8 mouse cellular contexts compared by ENCODE assay signal in genomic region chr15:78988499-78988971, GRCm38 (mm10). TPM values are rescaled to one million over a fixed set of nuclear protein-coding genes. Genes with fewer than 3 reads are reported as not detected.
A peak's percentile ranks its signal among the peaks of the same experiment; 100 is the strongest.
DNase-seq lines count a peak whose midpoint lies in the region; ATAC-seq lines count a peak whose summit lies in the region.

No protein-coding gene starts in this region.

- no peak overlapping the region for H3K4me3 ChIP-seq in embryonic facial prominence, embryonic 13.5 days
- no peak overlapping the region for H3K4me3 ChIP-seq in embryonic facial prominence, embryonic 10.5 days

- 61% methylated on average over 14 of the region's 14 CpGs for WGBS in embryonic facial prominence, embryonic 13.5 days
- WGBS in embryonic facial prominence, embryonic 10.5 days: 87% methylated on average over 14 of the region's 14 CpGs

- no peak overlapping the region for H3K4me2 ChIP-seq in embryonic facial prominence, embryonic 13.5 days

- H3K9ac ChIP-seq in embryonic facial prominence, embryonic 13.5 days: 0 out of 2 replicates have a peak overlapping the region, but pooled peaks have one; percentile 46

- peaks cover 52% of the 10 kb centered on the region for H3K4me1 ChIP-seq in embryonic facial prominence, embryonic 13.5 days
- peaks cover 47% of the 10 kb centered on the region for H3K4me1 ChIP-seq in embryonic facial prominence, embryonic 10.5 days

- intact Hi-C loops in gastrocnemius, postnatal 14 days (cut with DNase I; ENCODE audit: low total_unique reads): no loop called here
- intact Hi-C loops in left cerebral cortex, postnatal 10 days (cut with DNase I): no loop called here

- no peaks in the 10 kb centered on the region for H3K27me3 ChIP-seq in embryonic facial prominence, embryonic 13.5 days
- no peaks in the 10 kb centered on the region for H3K27me3 ChIP-seq in embryonic facial prominence, embryonic 10.5 days (replicated peaks; ENCODE audit: low read depth, poor library complexity, severe bottlenecking)

- H3K27ac ChIP-seq in embryonic facial prominence, embryonic 13.5 days: peak overlapping the region; percentile 51
- H3K27ac ChIP-seq in embryonic facial prominence, embryonic 10.5 days (replicated peaks): no peak overlapping the region

- H3K9me3 ChIP-seq in embryonic facial prominence, embryonic 13.5 days: no peaks in the 10 kb centered on the region
- H3K9me3 ChIP-seq in embryonic facial prominence, embryonic 10.5 days: no peaks in the 10 kb centered on the region

- ATAC-seq in embryonic facial prominence, embryonic 13.5 days (ENCODE audit: insufficient number of reproducible peaks, insufficient read depth, low FRiP score, low TSS enrichment, low read depth): no peak
- ATAC-seq in monocyte, adult 5-6 weeks (replicated peaks; ENCODE audit: insufficient number of reproducible peaks, low FRiP score, low TSS enrichment, poor library complexity, severe bottlenecking): no peak

- DNase-seq in embryonic facial prominence, embryonic 10.5 days (ENCODE audit: low spot score): no peak
- DNase-seq in cerebellum, adult 18-20 months: peak; percentile 97 to 99
- DNase-seq in gastrocnemius, postnatal 14 days: peak; percentile 60
- DNase-seq in kidney, adult 18-20 months: peak; percentile 59
- peak; percentile 86 to 88 for DNase-seq in left cerebral cortex, postnatal 10 days (ENCODE audit: extremely low spot score in 1 of 2, low spot score in 2 of 2)
- peak; percentile 95 for DNase-seq in retina, postnatal 1 day

- peaks cover 64% of the 10 kb centered on the region for H3K36me3 ChIP-seq in embryonic facial prominence, embryonic 13.5 days
- peaks cover 74% of the 10 kb centered on the region for H3K36me3 ChIP-seq in embryonic facial prominence, embryonic 10.5 days (replicated peaks)

RNA-seq across cellular contexts. Expression of gene H1f0, which starts 39.7 kb away (rescaled TPM):
- polyA plus RNA-seq in embryonic facial prominence, embryonic 13.5 days (2015; fragmentation: Nextera tagmentation; extraction: Ambion mirVana): 533 and 546 TPM in 2 replicates
- 371 and 392 TPM in 2 replicates for polyA plus RNA-seq in embryonic facial prominence, embryonic 10.5 days (2016; fragmentation: Nextera tagmentation; extraction: Ambion mirVana)
- 100 to 1,000 TPM; 129 to 164 TPM for total RNA-seq in gastrocnemius, postnatal 14 days (2021)
- total RNA-seq in left cerebral cortex, postnatal 10 days (2021): 10 to 100 TPM; 73.4 to 81.3 TPM
- total RNA-seq in monocyte, adult 5-6 weeks (2017): 27.7 to 41.5 TPM (median 37.9 TPM) in 3 replicates

RNA-seq across cellular contexts. Expression of gene Triobp, which starts 41.0 kb away (rescaled TPM):
- 37.8 and 38.7 TPM in 2 replicates for polyA plus RNA-seq in embryonic facial prominence, embryonic 13.5 days (2015; fragmentation: Nextera tagmentation; extraction: Ambion mirVana)
- 46.7 and 49.4 TPM in 2 replicates for polyA plus RNA-seq in embryonic facial prominence, embryonic 10.5 days (2016; fragmentation: Nextera tagmentation; extraction: Ambion mirVana)
- 10 to 100 TPM; 57.9 to 80.0 TPM for total RNA-seq in gastrocnemius, postnatal 14 days (2021)
- total RNA-seq in left cerebral cortex, postnatal 10 days (2021): 10 to 100 TPM; 31.7 to 37.6 TPM
- total RNA-seq in monocyte, adult 5-6 weeks (2017): 21.8 to 39.7 TPM (median 29.5 TPM) in 3 replicates

RNA-seq across cellular contexts. Expression of gene Galr3, which starts 53.1 kb away (rescaled TPM):
- polyA plus RNA-seq in embryonic facial prominence, embryonic 13.5 days (2015; fragmentation: Nextera tagmentation; extraction: Ambion mirVana): not detected in 2 replicates
- polyA plus RNA-seq in embryonic facial prominence, embryonic 10.5 days (2016; fragmentation: Nextera tagmentation; extraction: Ambion mirVana): not detected in 2 replicates
- under 1 TPM in 1 of 2 experiments, not detected in 1; 0.23 TPM for total RNA-seq in gastrocnemius, postnatal 14 days (2021)
- under 1 TPM; 0.36 to 0.45 TPM for total RNA-seq in left cerebral cortex, postnatal 10 days (2021)
- not detected in 3 replicates for total RNA-seq in monocyte, adult 5-6 weeks (2017)

RNA-seq across cellular contexts. Expression of gene Nol12, which starts 53.8 kb away (rescaled TPM):
- 54.1 and 57.4 TPM in 2 replicates for polyA plus RNA-seq in embryonic facial prominence, embryonic 13.5 days (2015; fragmentation: Nextera tagmentation; extraction: Ambion mirVana)
- 69.2 and 71.5 TPM in 2 replicates for polyA plus RNA-seq in embryonic facial prominence, embryonic 10.5 days (2016; fragmentation: Nextera tagmentation; extraction: Ambion mirVana)
- 10 to 100 TPM; 28.3 to 30.3 TPM for total RNA-seq in gastrocnemius, postnatal 14 days (2021)
- total RNA-seq in left cerebral cortex, postnatal 10 days (2021): 10 to 100 TPM; 40.9 to 41.4 TPM
- 8.3 to 18.0 TPM (median 11.6 TPM) in 3 replicates for total RNA-seq in monocyte, adult 5-6 weeks (2017)
